Mouse (Mus musculus) thymus, adult 2 months (tissue): ENCODE results near the gene Klf15.

Experiments used
- CTCF ChIP-seq: fragments of 200-500 bp; IDR thresholded peaks from 2 replicates; pipeline ENCODE4 v1.5.1; 2012; ENCODE audit warnings: mild to moderate bottlenecking, control low read depth, low read length, moderate library complexity, borderline replicate concordance; ENCODE audit not compliant: control insufficient read depth, poor library complexity, insufficient read depth; ENCODE audit errors: extremely low read depth
- POLR2A ChIP-seq: fragments of 200-500 bp; IDR thresholded peaks from 2 replicates; pipeline ENCODE4 v1.6.1; 2012; ENCODE audit warnings: mild to moderate bottlenecking, low read length, control low read depth, moderate library complexity; ENCODE audit not compliant: control insufficient read depth, poor library complexity, insufficient read depth; ENCODE audit errors: extremely low read depth

- TF ChIP-seq CTCF (no peak), POLR2A (no peak)
Observed at GRCm38 (mm10) chr6:90476941-90477518, 14.7 kb downstream of the Klf15 start.
